Mouse (Mus musculus) brain, embryonic 14.5 days (tissue): Measurements from ENCODE around the gene Lim2.

ENCODE experiments used
- CTCF ChIP-seq: fragments of 200-500 bp; IDR thresholded peaks from 2 replicates; pipeline ENCODE4 v1.5.1; 2012; ENCODE audit warnings: inconsistent platforms, mild to moderate bottlenecking, moderate library complexity, borderline replicate concordance; ENCODE audit not compliant: insufficient read depth, insufficient read length; ENCODE audit errors: extremely low read depth
- POLR2A ChIP-seq: fragments of 200-500 bp; IDR thresholded peaks from 2 replicates; pipeline ENCODE4 v1.6.1; 2012; ENCODE audit warnings: mild to moderate bottlenecking, inconsistent platforms, borderline replicate concordance; ENCODE audit not compliant: poor library complexity, insufficient read depth, insufficient read length, severe bottlenecking; ENCODE audit errors: extremely low read depth

GRCm38 (mm10) chr7:43452609-43453008 is 25.1 kb downstream of the Lim2 start:
- TF ChIP-seq POLR2A, result no peak
- peak; percentile 14; the same call in 1 of the 2 replicates for TF ChIP-seq CTCF
